Mouse (Mus musculus) cerebellum, adult 2 months (tissue): ENCODE measurements around the gene Ptgs2.

Experiments
- CTCF ChIP-seq: fragments of 200-500 bp; IDR thresholded peaks from 2 replicates; pipeline ENCODE4 v1.5.1; 2011; ENCODE audit warnings: low read depth, mild to moderate bottlenecking, control low read depth, low read length, moderate library complexity, borderline replicate concordance; ENCODE audit not compliant: insufficient read depth
- POLR2A ChIP-seq: fragments of 200-500 bp; IDR thresholded peaks from 2 replicates; pipeline ENCODE4 v1.6.1; 2011; ENCODE audit warnings: low read length, control low read depth, borderline replicate concordance; ENCODE audit not compliant: insufficient read depth

DNA sequence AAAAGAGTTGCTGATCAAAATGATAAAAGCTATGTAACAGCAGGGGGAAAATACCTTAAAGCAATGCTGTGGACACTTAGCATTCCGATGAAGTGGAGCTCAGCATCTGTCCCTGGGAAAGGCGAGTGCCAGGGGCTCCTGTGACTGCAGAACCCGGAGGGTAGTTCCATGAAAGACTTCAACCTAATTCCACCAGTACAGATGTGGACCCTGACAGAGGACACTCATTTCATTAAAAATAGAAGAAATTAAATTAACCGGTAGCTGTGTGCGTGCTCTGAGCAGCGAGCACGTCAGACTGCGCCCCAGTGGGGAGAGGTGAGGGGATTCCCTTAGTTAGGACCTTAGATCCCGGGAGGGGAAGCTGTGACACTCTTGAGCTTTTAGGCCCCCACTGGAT is 457 bp upstream of the Ptgs2 start:
- TF ChIP-seq CTCF (no peak), POLR2A (no peak)
